Mouse (Mus musculus): ENCODE measurements at regions not wholly inside any gene's neighbourhood (a gene's known extent, or its start where the extent isn't known, plus 50 kb on each side); places are given as distances from the start of the nearest gene placed in this dataset.
A peak's percentile ranks its signal among the peaks of the same experiment; 100 is the strongest.

DNA sequence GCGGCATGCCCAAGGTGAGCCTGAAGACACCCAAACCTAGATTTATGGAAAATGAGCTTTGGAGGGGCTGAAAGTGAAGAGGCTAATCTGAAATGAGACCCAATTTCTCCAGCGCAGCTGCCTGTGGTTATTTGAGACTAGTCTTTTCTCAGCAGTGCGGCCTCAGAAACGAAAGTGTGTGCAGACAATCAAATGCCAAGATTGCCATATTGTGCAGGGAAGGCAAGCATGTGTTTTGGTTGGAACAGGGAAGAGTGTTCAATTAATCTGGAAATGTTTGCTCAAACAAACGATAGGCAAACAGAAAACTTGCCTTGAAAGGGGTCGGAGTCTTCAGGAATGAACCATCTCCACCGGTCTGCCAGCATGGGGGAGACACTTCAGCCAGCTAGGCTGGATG lies 178.2 kb upstream of the Mast4 start:
- ATAC-seq (ENCODE audit: low FRiP score, low read depth), result no peak
- H3K4me3 ChIP-seq, result no peak overlapping the region
- H3K36me3 ChIP-seq, result no peaks in the 10 kb centered on the region
- H3K9ac ChIP-seq, result no peak overlapping the region
- H3K9me3 ChIP-seq, result no peaks in the 10 kb centered on the region
- no peaks in the 10 kb centered on the region for H3K4me1 ChIP-seq
- 74% methylated on average over 7 of the region's 7 CpGs for WGBS
- H3K27ac ChIP-seq, result no peak overlapping the region
- H3K4me2 ChIP-seq (replicated peaks), result no peak overlapping the region
- H3K27me3 ChIP-seq, result no peaks in the 10 kb centered on the region

DNA sequence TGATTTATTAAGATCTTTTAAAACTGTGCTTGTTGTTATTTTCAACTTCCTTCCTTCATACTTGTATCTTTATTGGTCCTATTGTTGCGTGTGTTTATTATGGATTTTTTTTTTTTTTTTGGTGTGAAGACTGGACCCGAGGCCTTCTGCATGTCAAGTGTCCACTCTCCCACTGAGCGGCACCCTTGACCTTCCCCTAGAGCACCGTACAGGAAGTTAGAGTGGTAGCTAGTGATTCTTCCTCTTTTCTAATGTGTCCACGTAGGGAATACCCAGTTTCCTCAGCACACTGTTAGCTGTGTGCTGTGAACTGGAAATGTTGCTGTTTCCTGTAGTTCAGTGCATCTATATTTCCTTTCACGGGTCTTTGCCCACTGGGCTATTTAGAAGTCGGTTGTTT lies 170.7 kb upstream of the Mast4 start:
- H3K4me1 ChIP-seq, result no peaks in the 10 kb centered on the region
- H3K9ac ChIP-seq, result no peak overlapping the region
- H3K4me3 ChIP-seq, result no peak overlapping the region
- no peak for ATAC-seq (ENCODE audit: low FRiP score, low read depth)
- no peaks in the 10 kb centered on the region for H3K27me3 ChIP-seq
- 76% methylated on average over 7 of the region's 7 CpGs for WGBS
- H3K9me3 ChIP-seq, result no peaks in the 10 kb centered on the region
- H3K27ac ChIP-seq, result no peak overlapping the region
- no peaks in the 10 kb centered on the region for H3K36me3 ChIP-seq
- H3K4me2 ChIP-seq (replicated peaks), result no peak overlapping the region

DNA sequence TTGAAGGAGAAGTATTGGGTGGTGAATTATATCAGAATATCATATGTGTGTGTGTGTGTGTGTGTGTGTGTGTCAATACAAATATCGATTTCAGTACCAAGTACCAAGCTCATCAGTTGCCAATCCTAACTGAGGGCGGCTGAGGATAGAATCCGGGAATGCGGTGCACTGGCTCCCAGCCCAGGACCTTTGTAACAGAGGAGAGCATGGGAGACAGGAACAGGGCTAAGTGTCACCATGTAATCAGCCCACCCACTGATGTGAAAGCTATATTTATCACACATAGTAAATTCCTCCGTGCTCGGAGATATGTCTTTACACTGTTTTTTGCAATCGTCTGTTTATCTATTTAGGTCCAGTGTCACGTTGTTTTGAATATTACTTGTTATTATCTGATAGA lies 165.1 kb upstream of the Mast4 start:
- H3K4me3 ChIP-seq, result no peak overlapping the region
- H3K9me3 ChIP-seq, result no peaks in the 10 kb centered on the region
- no peak overlapping the region for H3K27ac ChIP-seq
- no peaks in the 10 kb centered on the region for H3K27me3 ChIP-seq
- 86% methylated on average over 8 of the region's 8 CpGs for WGBS
- H3K4me2 ChIP-seq (replicated peaks), result no peak overlapping the region
- no peaks in the 10 kb centered on the region for H3K36me3 ChIP-seq
- no peak overlapping the region for H3K9ac ChIP-seq
- H3K4me1 ChIP-seq, result no peaks in the 10 kb centered on the region
- no peak for ATAC-seq (ENCODE audit: low FRiP score, low read depth)

DNA sequence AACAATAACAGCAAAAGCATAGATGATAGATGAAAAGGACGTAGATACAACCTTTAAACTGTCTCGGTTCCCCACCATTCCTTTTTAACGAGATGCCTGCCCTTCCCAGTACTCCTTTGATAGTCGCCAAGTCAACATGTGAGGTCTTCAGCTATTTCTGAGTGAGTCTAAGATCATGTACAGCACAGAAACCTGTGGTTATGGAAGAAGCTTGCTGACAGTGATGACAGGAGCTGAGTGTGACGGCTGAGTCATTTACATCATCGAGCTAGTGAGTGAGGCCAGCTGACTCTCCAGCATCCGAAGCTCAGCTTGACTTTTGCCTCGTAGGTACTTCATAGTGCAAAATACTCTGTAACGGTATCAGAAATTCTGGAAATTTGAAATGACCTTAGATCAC lies 160.1 kb upstream of the Mast4 start:
- Histone ChIP-seq H3K4me2 (replicated peaks) (no peak overlapping the region), H3K4me1 (peaks cover 24% of the 10 kb centered on the region), H3K9ac (no peak overlapping the region), H3K9me3 (no peaks in the 10 kb centered on the region), H3K27ac (no peak overlapping the region), H3K4me3 (no peak overlapping the region), H3K27me3 (no peaks in the 10 kb centered on the region), H3K36me3 (no peaks in the 10 kb centered on the region)
- ATAC-seq (ENCODE audit: low FRiP score, low read depth), result no peak
- 71% methylated on average over 9 of the region's 9 CpGs for WGBS

DNA sequence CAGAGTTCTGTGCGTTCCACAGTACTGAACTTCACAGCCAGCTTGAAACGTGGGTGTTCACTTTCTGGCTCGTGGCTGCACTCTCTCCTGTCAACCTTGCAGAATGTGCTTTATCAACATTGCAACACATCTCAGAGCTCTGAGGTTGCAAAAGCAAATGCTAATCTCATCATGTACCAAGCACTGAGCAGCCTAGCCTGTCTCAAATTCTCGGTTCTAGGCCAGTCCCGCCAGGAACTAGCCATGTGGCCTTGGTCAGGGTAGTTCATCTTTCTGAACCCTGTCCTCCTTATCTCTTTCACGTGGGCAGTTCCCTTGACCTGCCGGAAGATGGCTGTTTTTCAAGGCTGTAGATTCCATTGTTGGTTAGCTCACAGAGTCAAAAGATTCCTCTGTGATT lies 159.3 kb upstream of the Mast4 start:
- Histone ChIP-seq H3K4me3 (no peak overlapping the region), H3K27ac (no peak overlapping the region), H3K36me3 (no peaks in the 10 kb centered on the region), H3K27me3 (no peaks in the 10 kb centered on the region), H3K9me3 (no peaks in the 10 kb centered on the region), H3K9ac (no peak overlapping the region), H3K4me2 (replicated peaks) (no peak overlapping the region), H3K4me1 (peaks cover 24% of the 10 kb centered on the region)
- no peak for ATAC-seq (ENCODE audit: low FRiP score, low read depth)
- 76% methylated on average over 7 of the region's 7 CpGs for WGBS

DNA sequence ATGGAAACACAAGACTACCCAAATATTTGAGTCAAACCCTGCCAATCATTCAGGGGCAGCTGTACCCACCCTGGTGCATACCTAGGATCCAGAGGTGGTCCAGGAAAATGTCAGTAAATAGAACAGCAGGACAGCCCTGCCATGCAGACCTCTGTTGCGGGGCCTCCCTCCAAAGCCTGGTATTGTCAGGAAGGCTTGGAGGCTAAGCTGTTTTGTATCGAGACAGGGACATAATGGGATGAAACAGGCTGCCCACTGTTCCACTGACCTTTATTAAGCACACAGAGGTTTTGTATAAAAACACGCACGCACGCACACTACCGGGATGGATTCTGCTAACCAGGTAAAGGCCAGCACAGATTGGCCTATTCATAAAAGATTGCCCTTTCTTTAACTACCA lies 155.8 kb upstream of the Mast4 start:
- no peak overlapping the region for H3K9ac ChIP-seq
- H3K4me1 ChIP-seq, result peaks cover 24% of the 10 kb centered on the region
- no peak overlapping the region for H3K4me2 ChIP-seq (replicated peaks)
- no peak overlapping the region for H3K4me3 ChIP-seq
- no peaks in the 10 kb centered on the region for H3K9me3 ChIP-seq
- ATAC-seq (ENCODE audit: low FRiP score, low read depth), result no peak
- no peaks in the 10 kb centered on the region for H3K36me3 ChIP-seq
- 19% methylated on average over 6 of the region's 6 CpGs for WGBS
- H3K27ac ChIP-seq, result no peak overlapping the region
- H3K27me3 ChIP-seq, result no peaks in the 10 kb centered on the region

DNA sequence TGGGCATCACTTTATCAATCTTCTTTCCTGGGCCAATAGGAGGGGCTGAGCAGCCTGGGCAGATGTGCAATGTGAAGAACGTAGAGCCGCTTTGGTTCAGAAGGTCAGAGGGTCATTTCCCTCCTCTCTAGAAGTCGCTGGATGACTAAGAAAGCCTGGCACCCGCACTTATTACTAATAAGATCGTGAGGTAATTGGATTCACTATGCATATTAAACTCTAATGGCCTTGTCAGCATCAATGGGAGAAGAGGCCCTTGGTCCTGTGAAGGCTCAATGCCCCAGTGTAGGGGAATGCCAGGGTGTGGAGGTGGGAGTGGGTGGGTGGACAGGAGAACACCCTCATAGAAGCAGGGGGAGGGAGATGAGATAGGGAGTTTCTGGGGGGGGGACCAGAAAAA lies 149.8 kb upstream of the Mast4 start:
- Histone ChIP-seq H3K4me3 (no peak overlapping the region), H3K4me1 (no peaks in the 10 kb centered on the region), H3K9ac (no peak overlapping the region), H3K4me2 (replicated peaks) (no peak overlapping the region), H3K9me3 (no peaks in the 10 kb centered on the region), H3K27me3 (peaks cover 4% of the 10 kb centered on the region; the same call in 1 of the 2 replicates), H3K36me3 (no peaks in the 10 kb centered on the region), H3K27ac (no peak overlapping the region)
- no peak for ATAC-seq (ENCODE audit: low FRiP score, low read depth)
- WGBS, result 51% methylated on average over 5 of the region's 5 CpGs

DNA sequence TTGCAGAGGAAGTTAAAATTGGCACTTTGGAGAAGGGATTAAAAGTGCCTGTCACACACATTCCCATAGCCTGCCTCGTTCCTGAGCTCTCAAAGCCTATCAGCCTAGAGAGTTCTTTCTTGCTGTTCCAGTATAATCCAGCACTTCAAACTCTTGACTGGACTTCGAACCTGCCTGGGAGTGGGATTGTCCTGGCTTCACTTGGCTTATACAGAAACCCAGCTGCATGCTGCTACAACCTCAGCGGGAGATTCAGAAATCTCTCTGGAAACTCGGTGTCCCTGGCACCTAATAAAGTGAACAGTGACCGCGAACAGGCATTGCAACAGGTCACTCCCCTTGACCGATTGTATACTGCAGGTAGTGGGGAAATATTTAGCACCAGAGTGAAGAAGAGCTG lies 149.1 kb upstream of the Mast4 start:
- Histone ChIP-seq H3K27me3 (peaks cover 4% of the 10 kb centered on the region; the same call in 1 of the 2 replicates), H3K4me1 (no peaks in the 10 kb centered on the region), H3K9me3 (no peaks in the 10 kb centered on the region), H3K4me2 (replicated peaks) (no peak overlapping the region), H3K36me3 (no peaks in the 10 kb centered on the region), H3K9ac (no peak overlapping the region), H3K4me3 (no peak overlapping the region), H3K27ac (no peak overlapping the region)
- ATAC-seq (ENCODE audit: low FRiP score, low read depth), result no peak
- WGBS, result 50% methylated on average over 7 of the region's 7 CpGs

DNA sequence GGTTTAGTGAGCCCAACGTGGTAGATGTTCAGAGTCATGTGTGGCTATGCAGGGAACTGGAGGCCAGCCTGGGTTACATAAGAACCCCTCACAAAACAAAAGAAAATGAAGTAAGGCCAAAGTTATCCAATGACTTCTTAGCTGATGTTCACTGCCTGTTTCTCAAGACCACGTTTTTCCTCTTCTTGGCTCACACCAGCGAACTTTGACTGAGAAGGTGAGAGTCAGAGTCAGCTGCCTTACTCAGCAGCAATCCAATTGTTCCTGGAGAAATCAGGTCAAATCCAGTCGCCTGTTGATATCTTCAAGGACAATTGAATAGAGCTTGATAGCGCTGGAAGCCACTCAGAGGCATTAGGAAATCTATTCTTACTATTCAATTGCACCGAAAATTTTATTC lies 142.0 kb upstream of the Mast4 start:
- Histone ChIP-seq H3K4me1 (no peaks in the 10 kb centered on the region), H3K4me3 (no peak overlapping the region), H3K9me3 (no peaks in the 10 kb centered on the region), H3K27me3 (0 out of 2 replicates have a peak, but pooled peaks cover 3% of the 10 kb centered on the region), H3K36me3 (no peaks in the 10 kb centered on the region), H3K9ac (no peak overlapping the region), H3K27ac (no peak overlapping the region), H3K4me2 (replicated peaks) (no peak overlapping the region)
- WGBS, result 85% methylated on average over 6 of the region's 6 CpGs
- no peak for ATAC-seq (ENCODE audit: low FRiP score, low read depth)

DNA sequence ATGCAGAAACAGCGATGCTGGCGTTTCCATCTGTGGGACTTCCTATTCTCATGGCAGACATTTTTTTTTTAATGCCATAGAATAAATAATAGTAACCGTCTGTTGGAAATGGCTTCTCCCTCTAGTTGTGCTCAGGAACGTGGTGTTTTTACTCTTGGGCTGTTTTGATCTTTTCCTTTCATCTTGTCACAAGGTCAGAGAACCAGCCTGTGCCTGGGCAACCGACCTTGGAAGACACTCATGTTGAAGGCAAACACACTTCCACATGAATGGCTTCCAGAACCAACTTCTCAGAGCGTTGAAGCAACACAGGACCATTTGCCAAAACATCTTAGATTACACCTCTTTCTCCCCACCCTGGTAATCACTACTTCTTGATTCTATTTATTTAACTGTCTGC lies 137.9 kb upstream of the Mast4 start:
- no peak for ATAC-seq (ENCODE audit: low FRiP score, low read depth)
- 63% methylated on average over 6 of the region's 6 CpGs for WGBS
- no peak overlapping the region for H3K27ac ChIP-seq

DNA sequence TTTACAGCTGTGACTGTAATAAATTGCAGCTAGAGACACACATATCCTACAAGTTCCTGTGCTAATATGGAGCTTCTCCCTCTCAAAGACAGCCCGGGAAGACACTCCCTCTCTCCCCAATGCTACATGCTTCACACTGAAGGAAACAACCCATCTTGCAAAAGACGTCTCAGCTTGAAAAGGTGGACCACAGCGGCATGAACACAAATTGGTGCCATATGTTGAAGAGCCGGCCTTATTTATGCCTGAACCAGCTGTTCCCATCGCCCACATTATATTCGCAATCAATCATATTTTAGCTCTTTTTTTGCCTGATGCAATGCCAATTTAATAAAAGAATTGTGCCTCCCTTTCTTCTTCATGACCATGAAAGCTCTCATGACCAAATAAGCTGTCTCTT lies 135.8 kb upstream of the Mast4 start:
- Histone ChIP-seq H3K27me3 (0 out of 2 replicates have a peak, but pooled peaks cover 3% of the 10 kb centered on the region), H3K4me3 (no peak overlapping the region), H3K9ac (no peak overlapping the region), H3K27ac (no peak overlapping the region), H3K36me3 (no peaks in the 10 kb centered on the region), H3K9me3 (no peaks in the 10 kb centered on the region), H3K4me2 (replicated peaks) (0 out of 2 replicates have a peak overlapping the region, but pooled peaks have one; percentile 14), H3K4me1 (peaks cover 8% of the 10 kb centered on the region)
- 34% methylated on average over 6 of the region's 6 CpGs for WGBS
- ATAC-seq (ENCODE audit: low FRiP score, low read depth), result no peak

More for the DNA sequence above, 137.9 kb upstream of the Mast4 start:
- H3K4me3 ChIP-seq, result no peak overlapping the region
- H3K9me3 ChIP-seq, result no peaks in the 10 kb centered on the region
- H3K4me2 ChIP-seq (replicated peaks), result no peak overlapping the region
- H3K36me3 ChIP-seq, result no peaks in the 10 kb centered on the region
- no peak overlapping the region for H3K9ac ChIP-seq
- H3K4me1 ChIP-seq, result peaks cover 8% of the 10 kb centered on the region
- 0 out of 2 replicates have a peak, but pooled peaks cover 3% of the 10 kb centered on the region for H3K27me3 ChIP-seq

DNA sequence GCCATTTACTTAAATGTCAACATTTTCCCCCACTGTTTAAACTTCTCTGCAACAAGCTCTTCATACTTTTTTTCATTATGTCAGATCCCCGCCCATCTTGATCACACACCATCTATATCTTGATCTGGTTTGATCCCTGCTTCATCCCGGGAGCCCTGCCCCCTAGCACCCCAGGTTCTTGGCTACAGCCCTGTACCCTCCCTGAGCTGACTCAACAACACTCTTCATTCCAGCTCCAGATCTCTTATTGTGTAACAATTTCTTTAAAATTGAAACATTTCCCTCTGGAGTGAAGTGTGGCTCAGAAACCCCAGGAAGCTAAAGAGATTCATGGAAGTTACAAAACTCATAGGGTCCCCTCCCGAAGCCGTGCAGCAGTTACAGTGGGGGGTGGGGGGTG lies 126.2 kb upstream of the Mast4 start:
- Histone ChIP-seq H3K9me3 (no peaks in the 10 kb centered on the region), H3K4me1 (no peaks in the 10 kb centered on the region), H3K36me3 (no peaks in the 10 kb centered on the region), H3K4me2 (replicated peaks) (no peak overlapping the region), H3K9ac (no peak overlapping the region), H3K4me3 (no peak overlapping the region), H3K27ac (no peak overlapping the region), H3K27me3 (no peaks in the 10 kb centered on the region)
- no peak for ATAC-seq (ENCODE audit: low FRiP score, low read depth)
- 74% methylated on average over 4 of the region's 4 CpGs for WGBS

DNA sequence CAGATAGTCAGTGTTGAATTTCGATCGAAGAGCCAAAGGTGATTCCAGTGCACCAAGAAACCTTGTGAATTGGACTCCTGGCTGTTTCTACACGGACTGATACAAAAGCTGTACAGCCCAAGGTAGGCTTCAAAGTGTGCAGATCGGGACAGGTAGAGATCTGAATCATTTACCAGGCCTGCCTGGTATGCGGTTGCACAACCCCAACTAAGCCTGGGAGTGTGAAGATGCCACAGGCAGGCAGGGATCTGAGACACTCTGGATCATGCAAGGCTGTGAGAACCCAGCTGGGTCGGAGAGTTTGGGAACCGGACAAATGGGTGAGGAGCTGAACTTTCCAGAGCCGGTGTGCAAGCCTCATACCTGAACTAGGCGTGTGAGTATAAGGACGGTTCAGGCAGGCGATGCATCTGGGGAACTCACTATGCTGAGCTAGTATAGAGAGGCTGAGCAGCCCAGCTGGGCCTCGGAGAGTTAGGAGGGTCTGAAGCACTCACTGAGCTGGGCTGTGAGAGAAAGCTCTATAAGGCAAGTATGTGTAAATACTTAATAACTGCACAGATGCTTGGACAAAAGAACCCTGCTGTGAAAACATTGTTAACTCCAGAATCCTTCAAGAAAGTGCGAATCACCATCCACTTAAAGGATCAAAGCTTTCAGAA lies 125.3 kb upstream of the Mast4 start:
- Histone ChIP-seq H3K4me2 (replicated peaks) (no peak overlapping the region), H3K4me1 (no peaks in the 10 kb centered on the region), H3K9me3 (no peaks in the 10 kb centered on the region), H3K4me3 (no peak overlapping the region), H3K36me3 (no peaks in the 10 kb centered on the region), H3K27me3 (no peaks in the 10 kb centered on the region), H3K27ac (no peak overlapping the region), H3K9ac (no peak overlapping the region)
- ATAC-seq (ENCODE audit: low FRiP score, low read depth), result no peak
- WGBS, result 82% methylated on average over 13 of the region's 13 CpGs

Measured in limb, embryonic 13.5 days (tissue).